In the genomic region with DNA sequence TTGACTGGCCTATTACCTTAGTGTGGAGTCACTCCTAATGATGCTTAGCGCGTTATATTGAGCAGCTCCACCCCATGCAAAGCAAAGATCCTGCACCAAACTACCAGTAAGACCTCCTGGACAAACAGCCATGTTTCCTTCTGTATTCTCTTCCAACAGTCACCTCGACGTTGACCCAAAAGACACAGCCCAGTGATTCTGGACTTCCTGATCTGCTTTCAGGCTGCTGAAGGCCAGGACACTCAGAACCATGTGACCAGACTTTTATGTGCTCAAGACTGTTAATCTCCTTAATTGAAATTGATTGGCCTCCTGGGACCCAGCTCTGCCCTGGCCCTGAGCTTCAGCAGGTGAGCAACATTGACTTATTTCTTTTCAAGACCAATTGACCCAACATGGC, we compare ENCODE assay signal across 22 mouse cellular contexts. TPM values are rescaled to one million over a fixed set of nuclear protein-coding genes. Genes with fewer than 3 reads are reported as not detected.
DNase-seq lines count a peak whose midpoint lies in the region; ATAC-seq and TF ChIP-seq lines count a peak whose summit lies in the region.
"Had no signal": no experiment of that assay in that cellular context is flagged by ENCODE, and none has a peak within 500 bp of the region (broad histone marks: within the 10 kb centered on the region; RNA-seq: fewer than 3 reads in every experiment).

No protein-coding gene starts in this region.

- no peaks in the 10 kb centered on the region for H3K27me3 ChIP-seq in intestine, embryonic 14.5 days (replicated peaks; ENCODE audit: control insufficient read depth, insufficient read depth, low read length)
- H3K27me3 ChIP-seq in intestine, embryonic 15.5 days (replicated peaks): no peaks in the 10 kb centered on the region
- H3K27me3 ChIP-seq in lung, embryonic 15.5 days: no peaks in the 10 kb centered on the region
- no peaks in the 10 kb centered on the region for H3K27me3 ChIP-seq in lung, postnatal 0 days (replicated peaks; ENCODE audit: insufficient read depth, low read length)
- no peaks in the 10 kb centered on the region for H3K27me3 ChIP-seq in embryonic facial prominence, embryonic 15.5 days
- no peaks in the 10 kb centered on the region for H3K27me3 ChIP-seq in small intestine, adult 2 months (ENCODE audit: control insufficient read depth, insufficient read depth, low read length)
- H3K27me3 ChIP-seq: heart, embryonic 15.5 days; hindbrain, embryonic 15.5 days; limb, embryonic 15.5 days had no signal

- no peak for ATAC-seq in intestine, embryonic 14.5 days (replicated peaks; ENCODE audit: low FRiP score, low TSS enrichment, low read depth)
- ATAC-seq in intestine, embryonic 15.5 days: no peak
- ATAC-seq in lung, embryonic 15.5 days (ENCODE audit: borderline replicate concordance, extremely low read depth, low FRiP score, low TSS enrichment): no peak
- no peak for ATAC-seq in lung, postnatal 0 days
- ATAC-seq in embryonic facial prominence, embryonic 15.5 days (ENCODE audit: insufficient number of reproducible peaks, low FRiP score, low TSS enrichment, low read depth): no peak
- no peak for ATAC-seq in monocyte, adult 5-6 weeks (replicated peaks; ENCODE audit: insufficient number of reproducible peaks, low FRiP score, low TSS enrichment, poor library complexity, severe bottlenecking)

- no peak overlapping the region for H3K27ac ChIP-seq in intestine, embryonic 14.5 days (ENCODE audit: low read depth)
- H3K27ac ChIP-seq in intestine, embryonic 15.5 days: no peak overlapping the region
- H3K27ac ChIP-seq in lung, embryonic 15.5 days: peak overlapping the region; percentile 84
- no peak overlapping the region for H3K27ac ChIP-seq in lung, postnatal 0 days (ENCODE audit: low read length)
- 0 out of 2 replicates have a peak overlapping the region, but pooled peaks have one; percentile 28 for H3K27ac ChIP-seq in embryonic facial prominence, embryonic 15.5 days (replicated peaks)
- peak overlapping the region; percentile 38; the same call in 1 of the 2 replicates for H3K27ac ChIP-seq in small intestine, adult 2 months (ENCODE audit: insufficient read depth, low read depth, low read length)
- H3K27ac ChIP-seq: heart, embryonic 15.5 days; hindbrain, embryonic 15.5 days; limb, embryonic 15.5 days; liver, embryonic 14.5 days; neural tube, embryonic 13.5 days had no signal

- TF ChIP-seq EP300 in lung, postnatal 0 days (IDR thresholded peaks at IDR 0.05): no peak

- no peaks in the 10 kb centered on the region for H3K9me3 ChIP-seq in intestine, embryonic 14.5 days (ENCODE audit: control insufficient read depth, low read length)
- no peaks in the 10 kb centered on the region for H3K9me3 ChIP-seq in intestine, embryonic 15.5 days
- H3K9me3 ChIP-seq in lung, embryonic 15.5 days: no peaks in the 10 kb centered on the region
- H3K9me3 ChIP-seq in lung, postnatal 0 days (ENCODE audit: low read length): no peaks in the 10 kb centered on the region
- no peaks in the 10 kb centered on the region for H3K9me3 ChIP-seq in embryonic facial prominence, embryonic 15.5 days (replicated peaks)
- H3K9me3 ChIP-seq: heart, embryonic 15.5 days; hindbrain, embryonic 15.5 days; limb, embryonic 15.5 days; neural tube, embryonic 13.5 days had no signal

- DNase-seq in intestine, embryonic 14.5 days (ENCODE audit: low spot score): peak; percentile 50
- DNase-seq in lung, postnatal 0 days (ENCODE audit: low spot score): no peak
- DNase-seq: adrenal gland, postnatal 25 days; cerebellum, adult 9-10 months; gastrocnemius, postnatal 36 days; heart, postnatal 36 days; kidney, adult 18-20 months; left cerebral cortex, postnatal 4 days; lung, postnatal 10 days; midbrain, embryonic 14.5 days; thymus, postnatal 14 days had no signal

- no peak for TF ChIP-seq CTCF in lung, postnatal 0 days (IDR thresholded peaks at IDR 0.05)
- TF ChIP-seq CTCF in small intestine, adult 2 months (IDR thresholded peaks at IDR 0.05; ENCODE audit: extremely low read depth, insufficient read length, insufficient replicate concordance, low read depth, low read length): no peak

- TF ChIP-seq POLR2A in small intestine, adult 2 months (IDR thresholded peaks at IDR 0.05; ENCODE audit: low read depth, low read length): no peak

- no peak overlapping the region for H3K4me2 ChIP-seq in intestine, embryonic 14.5 days (ENCODE audit: low read length)
- no peak overlapping the region for H3K4me2 ChIP-seq in intestine, embryonic 15.5 days (replicated peaks)
- no peak overlapping the region for H3K4me2 ChIP-seq in lung, embryonic 15.5 days
- no peak overlapping the region for H3K4me2 ChIP-seq in lung, postnatal 0 days (replicated peaks; ENCODE audit: low read depth, low read length)
- H3K4me2 ChIP-seq in embryonic facial prominence, embryonic 15.5 days (replicated peaks): no peak overlapping the region
- H3K4me2 ChIP-seq: heart, embryonic 15.5 days; hindbrain, embryonic 15.5 days; limb, embryonic 15.5 days; neural tube, embryonic 13.5 days had no signal

- no peaks in the 10 kb centered on the region for H3K36me3 ChIP-seq in intestine, embryonic 14.5 days (ENCODE audit: control insufficient read depth, insufficient read depth, low read length)
- H3K36me3 ChIP-seq in intestine, embryonic 15.5 days: no peaks in the 10 kb centered on the region
- no peaks in the 10 kb centered on the region for H3K36me3 ChIP-seq in lung, embryonic 15.5 days
- H3K36me3 ChIP-seq in lung, postnatal 0 days (ENCODE audit: insufficient read depth, low read length): no peaks in the 10 kb centered on the region
- no peaks in the 10 kb centered on the region for H3K36me3 ChIP-seq in embryonic facial prominence, embryonic 15.5 days
- H3K36me3 ChIP-seq in small intestine, adult 2 months (ENCODE audit: control insufficient read depth, insufficient read depth, low read length): no peaks in the 10 kb centered on the region
- H3K36me3 ChIP-seq: heart, embryonic 15.5 days; hindbrain, embryonic 15.5 days; limb, embryonic 15.5 days; neural tube, embryonic 13.5 days had no signal

- no peak overlapping the region for H3K4me3 ChIP-seq in intestine, embryonic 14.5 days (ENCODE audit: low read depth, low read length)
- H3K4me3 ChIP-seq in intestine, embryonic 15.5 days (replicated peaks): no peak overlapping the region
- H3K4me3 ChIP-seq in lung, embryonic 15.5 days: no peak overlapping the region
- no peak overlapping the region for H3K4me3 ChIP-seq in lung, postnatal 0 days (ENCODE audit: low read depth, low read length)
- no peak overlapping the region for H3K4me3 ChIP-seq in embryonic facial prominence, embryonic 15.5 days (replicated peaks)
- no peak overlapping the region for H3K4me3 ChIP-seq in small intestine, adult 2 months (ENCODE audit: low read depth, low read length)
- H3K4me3 ChIP-seq: heart, embryonic 15.5 days; hindbrain, embryonic 15.5 days; limb, embryonic 15.5 days; myocyte; neural tube, embryonic 13.5 days had no signal

- no peak overlapping the region for H3K9ac ChIP-seq in intestine, embryonic 14.5 days (ENCODE audit: low read length)
- no peak overlapping the region for H3K9ac ChIP-seq in intestine, embryonic 15.5 days
- H3K9ac ChIP-seq in lung, embryonic 15.5 days: no peak overlapping the region
- H3K9ac ChIP-seq in lung, postnatal 0 days (replicated peaks; ENCODE audit: low read depth): no peak overlapping the region
- no peak overlapping the region for H3K9ac ChIP-seq in embryonic facial prominence, embryonic 15.5 days
- H3K9ac ChIP-seq: heart, embryonic 15.5 days; hindbrain, embryonic 15.5 days; limb, embryonic 15.5 days; liver, embryonic 14.5 days; neural tube, embryonic 13.5 days had no signal

- WGBS in intestine, embryonic 14.5 days: 88% methylated on average over 4 of the region's 4 CpGs
- 89% methylated on average over 4 of the region's 4 CpGs for WGBS in intestine, embryonic 15.5 days
- WGBS in lung, embryonic 15.5 days: 82% methylated on average over 4 of the region's 4 CpGs
- 86% methylated on average over 4 of the region's 4 CpGs for WGBS in lung, postnatal 0 days
- WGBS in embryonic facial prominence, embryonic 15.5 days: 84% methylated on average over 4 of the region's 4 CpGs
- WGBS in small intestine, adult 2 months: 28% methylated on average over 4 of the region's 4 CpGs

- H3K4me1 ChIP-seq in intestine, embryonic 14.5 days (replicated peaks; ENCODE audit: control insufficient read depth, insufficient read depth, low read length): peaks cover 6% of the 10 kb centered on the region; the same call in 1 of the 2 replicates
- no peaks in the 10 kb centered on the region; the same call in 1 of the 2 replicates for H3K4me1 ChIP-seq in intestine, embryonic 15.5 days (replicated peaks)
- peaks cover 9% of the 10 kb centered on the region; the same call in 1 of the 2 replicates for H3K4me1 ChIP-seq in lung, embryonic 15.5 days
- no peaks in the 10 kb centered on the region; the same call in 1 of the 2 replicates for H3K4me1 ChIP-seq in lung, postnatal 0 days (ENCODE audit: insufficient read depth, low read depth, low read length)
- H3K4me1 ChIP-seq in embryonic facial prominence, embryonic 15.5 days: no peaks in the 10 kb centered on the region
- peaks cover 21% of the 10 kb centered on the region for H3K4me1 ChIP-seq in small intestine, adult 2 months (ENCODE audit: control insufficient read depth, insufficient read depth, insufficient read length, low read length)
- H3K4me1 ChIP-seq: heart, embryonic 15.5 days; hindbrain, embryonic 15.5 days; limb, embryonic 15.5 days had no signal

RNA-seq across cellular contexts. Expression of a gene that starts 52.4 kb away (rescaled TPM):
- polyA plus RNA-seq in intestine, embryonic 14.5 days (2014; fragmentation: Nextera tagmentation; extraction: Ambion mirVana): 85.8 and 88.9 TPM in 2 replicates
- 58.8 and 62.4 TPM in 2 replicates for polyA plus RNA-seq in intestine, embryonic 15.5 days (2015; fragmentation: Nextera tagmentation; extraction: Ambion mirVana)
- 95.8 and 98.8 TPM in 2 replicates for polyA plus RNA-seq in lung, embryonic 15.5 days (2015; fragmentation: Nextera tagmentation; extraction: Ambion mirVana)
- 34.3 and 34.6 TPM in 2 replicates for polyA plus RNA-seq in lung, postnatal 0 days (2015; fragmentation: Nextera tagmentation; extraction: Ambion mirVana)
- polyA plus RNA-seq in embryonic facial prominence, embryonic 15.5 days (2015; fragmentation: Nextera tagmentation; extraction: Ambion mirVana): 68.6 and 71.6 TPM in 2 replicates
- 5.3 and 12.1 TPM in 2 replicates for polyA plus RNA-seq in small intestine, adult 2 months (2012; rRNA removed)
- total RNA-seq in monocyte, adult 5-6 weeks (2017): 15.1 to 23.1 TPM (median 21.2 TPM) in 3 replicates

Comparison
In these comparisons a context has a peak if more than half of its experiments do, and no peak if none do; other contexts are left out.
1. H3K27ac ChIP-seq: peak in lung, embryonic 15.5 days (single experiment), embryonic facial prominence, embryonic 15.5 days (single experiment) and small intestine, adult 2 months (single experiment); none in intestine, embryonic 14.5 days (single experiment), intestine, embryonic 15.5 days (single experiment) and lung, postnatal 0 days (single experiment).